8 mouse cellular contexts compared by ENCODE assay signal in the genomic region with DNA sequence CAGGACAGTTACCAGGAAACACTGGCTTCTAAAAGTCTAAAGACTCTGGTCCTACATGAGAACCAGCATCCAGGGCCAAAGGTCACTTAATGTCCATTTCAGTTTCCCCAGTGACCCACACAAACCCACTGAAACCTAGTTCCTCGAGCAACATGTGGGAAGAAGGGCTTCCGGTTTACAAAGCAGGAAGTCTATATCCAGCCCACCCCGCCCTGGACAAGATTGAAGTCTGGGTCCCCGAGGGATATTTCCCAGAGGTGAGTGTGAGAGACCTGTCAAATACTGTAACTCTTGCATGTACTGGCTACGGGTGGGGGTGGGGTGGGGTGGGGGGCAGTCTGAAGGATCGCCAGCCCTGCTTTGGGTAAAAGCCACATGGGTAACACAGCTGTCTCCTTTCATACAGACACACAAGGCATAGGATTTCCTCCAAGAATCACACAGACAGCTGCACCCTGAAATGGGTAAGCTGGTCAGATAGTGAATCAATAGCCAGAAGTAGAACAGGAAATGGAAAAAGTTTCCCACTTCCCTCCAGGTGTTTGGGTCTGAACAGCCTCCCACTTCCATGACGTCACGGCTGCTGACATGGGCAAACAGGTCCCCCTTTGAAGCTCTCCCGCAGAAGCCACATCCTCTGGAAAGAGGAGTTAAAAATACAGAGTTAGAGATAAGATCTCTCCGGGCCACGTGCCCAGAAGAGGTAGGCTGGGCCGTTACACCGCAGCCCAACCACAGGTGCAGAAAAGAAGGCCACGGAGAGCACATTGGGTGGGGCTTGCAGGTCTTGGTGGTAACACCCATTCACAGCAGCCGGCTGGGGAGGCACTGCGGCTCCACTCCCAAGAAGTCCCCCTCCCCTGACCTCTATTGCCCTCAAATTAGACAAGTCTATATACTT. TPM values are rescaled to one million over a fixed set of nuclear protein-coding genes. Genes with fewer than 3 reads are reported as not detected.
DNase-seq lines count a peak whose midpoint lies in the region; ATAC-seq and TF ChIP-seq lines count a peak whose summit lies in the region.

No protein-coding gene starts in this region.

- peak; percentile 100 for DNase-seq in 416B (ENCODE audit: low read depth)
- peak; percentile 95 for DNase-seq in MEL (ENCODE audit: low read depth, low spot score)
- DNase-seq in heart, adult 9 months (ENCODE audit: low spot score in 2 of 2) = peak; percentile 48 to 72
- peak; percentile 87 for DNase-seq in lung, postnatal 36 days
- no peak for DNase-seq in frontal cortex, postnatal 10 days (ENCODE audit: low spot score in 2 of 2)
- no peak for DNase-seq in cerebellum, adult 8-10 months

- peak; percentile 43 for ATAC-seq in kidney, embryonic 16.5 days (ENCODE audit: low FRiP score, low TSS enrichment)

- H3K9ac ChIP-seq in MEL (ENCODE audit: control insufficient read depth, low read depth, low read length, poor library complexity, severe bottlenecking) = peak overlapping the region; percentile 71
- peak overlapping the region; percentile 42; the same call in 1 of the 2 replicates for H3K9ac ChIP-seq in kidney, embryonic 16.5 days (replicated peaks; ENCODE audit: low read length)

- peak in 1 of 2 experiments; percentile 22; a peak in 1 of 4 replicates for TF ChIP-seq POLR2A in MEL (IDR thresholded peaks at IDR 0.05; ENCODE audit: control insufficient read depth in 1 of 2, insufficient read depth in 1 of 2, low read depth in 1 of 2, low read length in 2 of 2, poor library complexity in 1 of 2)
- no peak for TF ChIP-seq POLR2A in testis, adult 2 months (IDR thresholded peaks at IDR 0.05; ENCODE audit: control insufficient read depth, low read depth, low read length)

- 19% methylated on average over 16 of the region's 16 CpGs for WGBS in kidney, embryonic 16.5 days

- H3K36me3 ChIP-seq in MEL (ENCODE audit: control insufficient read depth in 1 of 2, insufficient read depth in 2 of 2, low read length in 2 of 2) = peaks cover 0 to 9% of the 10 kb centered on the region in 2 experiments; a peak in 2 of 4 replicates
- no peaks in the 10 kb centered on the region for H3K36me3 ChIP-seq in kidney, embryonic 16.5 days (ENCODE audit: insufficient read depth, low read length)
- no peaks in the 10 kb centered on the region for H3K36me3 ChIP-seq in testis, adult 2 months (ENCODE audit: control insufficient read depth, insufficient read depth, low read length)

- TF ChIP-seq RAD21 in MEL (IDR thresholded peaks at IDR 0.05; ENCODE audit: low read depth, low read length) = no peak

- H3K4me1 ChIP-seq in MEL (ENCODE audit: control insufficient read depth in 1 of 2, insufficient read depth in 2 of 2, low read length in 2 of 2) = peaks cover 4 to 15% of the 10 kb centered on the region in 2 experiments; a peak in 3 of 4 replicates
- H3K4me1 ChIP-seq in kidney, embryonic 16.5 days (ENCODE audit: insufficient read depth, low read length) = peaks cover 49% of the 10 kb centered on the region
- H3K4me1 ChIP-seq in testis, adult 2 months (ENCODE audit: control insufficient read depth, insufficient read depth, low read length) = peaks cover 36% of the 10 kb centered on the region

- no peaks in the 10 kb centered on the region for H3K9me3 ChIP-seq in MEL (replicated peaks; ENCODE audit: insufficient read depth, low read length)
- no peaks in the 10 kb centered on the region for H3K9me3 ChIP-seq in kidney, embryonic 16.5 days (ENCODE audit: low read length)

- H3K4me3 ChIP-seq in MEL (ENCODE audit: control insufficient read depth in 1 of 2, insufficient read depth in 1 of 2, low read depth in 2 of 2, low read length in 2 of 2) = peak overlapping the region; percentile 48 to 75
- H3K4me3 ChIP-seq in kidney, embryonic 16.5 days (ENCODE audit: low read length) = peak overlapping the region; percentile 37
- H3K4me3 ChIP-seq in testis, adult 2 months (ENCODE audit: control insufficient read depth, low read depth, low read length) = peak overlapping the region; percentile 22

- no peaks in the 10 kb centered on the region for H3K27me3 ChIP-seq in MEL (ENCODE audit: control insufficient read depth in 1 of 2, insufficient read depth in 2 of 2, low read length in 2 of 2)
- H3K27me3 ChIP-seq in kidney, embryonic 16.5 days (ENCODE audit: insufficient read depth, low read length) = no peaks in the 10 kb centered on the region
- H3K27me3 ChIP-seq in testis, adult 2 months (ENCODE audit: control insufficient read depth, insufficient read depth, low read length) = no peaks in the 10 kb centered on the region

- H3K4me2 ChIP-seq in kidney, embryonic 16.5 days (replicated peaks; ENCODE audit: low read depth, low read length) = peak overlapping the region; percentile 57

- peak overlapping the region; percentile 94 for H3K27ac ChIP-seq in MEL (ENCODE audit: control insufficient read depth, low read depth, low read length)
- H3K27ac ChIP-seq in kidney, embryonic 16.5 days (ENCODE audit: low read length) = peak overlapping the region; percentile 79
- H3K27ac ChIP-seq in testis, adult 2 months (ENCODE audit: control insufficient read depth, insufficient read depth, low read depth, low read length) = no peak overlapping the region

- peak; percentile 88 to 98 for TF ChIP-seq EP300 in MEL (IDR thresholded peaks at IDR 0.05; ENCODE audit: low read depth in 1 of 2, low read length in 2 of 2)

- no peaks in the 10 kb centered on the region for H3K79me2 ChIP-seq in MEL (ENCODE audit: control insufficient read depth, insufficient read depth, low read length, poor library complexity)

- TF ChIP-seq CTCF in MEL (IDR thresholded peaks at IDR 0.05 in 2 of 3, conservative IDR thresholded peaks at IDR 0.05 in 1 of 3; ENCODE audit: control insufficient read depth in 1 of 3, insufficient read depth in 1 of 3, low read depth in 2 of 3, low read length in 3 of 3, poor library complexity in 1 of 3, severe bottlenecking in 1 of 3) = no peak
- TF ChIP-seq CTCF in testis, adult 2 months (IDR thresholded peaks at IDR 0.05; ENCODE audit: control insufficient read depth, insufficient read depth, insufficient replicate concordance, low read depth, low read length) = no peak

TF ChIP-seq in MEL, 35 proteins besides CTCF, POLR2A, EP300 and RAD21 (continues in another document):
- TF ChIP-seq NRF1 (IDR thresholded peaks at IDR 0.05; ENCODE audit: insufficient read depth, low read depth, low read length, poor library complexity, severe bottlenecking) (no peak), ZMIZ1 (IDR thresholded peaks at IDR 0.05; ENCODE audit: low read depth, low read length) (no peak), MXI1 (IDR thresholded peaks at IDR 0.05; ENCODE audit: low read depth, low read length) (peak; percentile 72), SIN3A (IDR thresholded peaks at IDR 0.05; ENCODE audit: low read length) (peak; percentile 65), SMC3 (IDR thresholded peaks at IDR 0.05; ENCODE audit: low read depth, low read length) (no peak), MAX (IDR thresholded peaks at IDR 0.05; ENCODE audit: low read length) (peak; percentile 89), BHLHE40 (IDR thresholded peaks at IDR 0.05; ENCODE audit: borderline replicate concordance, low read depth, low read length) (peak; percentile 96), MAZ (IDR thresholded peaks at IDR 0.05; ENCODE audit: low read depth, low read length) (peak; percentile 44; the same call in 1 of the 2 replicates), ZNF384 (IDR thresholded peaks at IDR 0.05; ENCODE audit: low read depth, low read length) (no peak), JUND (IDR thresholded peaks at IDR 0.05; ENCODE audit: low read depth, low read length) (no peak), GABPA (IDR thresholded peaks at IDR 0.05; ENCODE audit: low read depth, low read length) (no peak), NELFE (IDR thresholded peaks at IDR 0.05; ENCODE audit: low read depth, low read length) (0 out of 2 replicates have a peak, but pooled peaks have one; percentile 8), MAFK (IDR thresholded peaks at IDR 0.05; ENCODE audit: borderline replicate concordance, low read depth, low read length) (peak; percentile 86), E2F4 (IDR thresholded peaks at IDR 0.05; ENCODE audit: borderline replicate concordance, low read depth, low read length) (no peak), RCOR1 (IDR thresholded peaks at IDR 0.05; ENCODE audit: low read depth, low read length) (peak; percentile 81), ETS1 (IDR thresholded peaks at IDR 0.05; ENCODE audit: low read depth, low read length) (peak; percentile 97), USF2 (IDR thresholded peaks at IDR 0.05; ENCODE audit: borderline replicate concordance in 1 of 2, insufficient read depth in 1 of 2, low read depth in 1 of 2, low read length in 2 of 2) (peak in 1 of 2 experiments; percentile 70; a peak in 2 of 4 replicates), HCFC1 (IDR thresholded peaks at IDR 0.05; ENCODE audit: low read depth, low read length) (peak; percentile 60), TCF12 (IDR thresholded peaks at IDR 0.05; ENCODE audit: low read depth, low read length) (peak; percentile 93), GATA1 (IDR thresholded peaks at IDR 0.05; ENCODE audit: low read depth, low read length) (peak; percentile 83), MYC (IDR thresholded peaks at IDR 0.05; ENCODE audit: low read depth, low read length) (peak; percentile 88), MYB (IDR thresholded peaks at IDR 0.05; ENCODE audit: low read depth, low read length) (peak; percentile 87), KAT2A (conservative IDR thresholded peaks at IDR 0.05; ENCODE audit: low read depth, low read length) (no peak), TBP (IDR thresholded peaks at IDR 0.05; ENCODE audit: low read depth, low read length) (peak; percentile 61; the same call in 1 of the 2 replicates)

RNA-seq across cellular contexts. Expression of a gene that starts 26.7 kb away (rescaled TPM):
- total RNA-seq in MEL (2012; rRNA removed) = 172 and 186 TPM in 2 replicates
- polyA plus RNA-seq in MEL (2012; ENCODE audit: insufficient read depth in 1 of 2, insufficient read length in 2 of 2, low read depth in 1 of 2, low replicate concordance in 2 of 2, missing spikeins in 1 of 2) = 100 to 1,000 TPM in 1 of 2 experiments, not detected in 1; 320 TPM
- polyA plus RNA-seq in kidney, embryonic 16.5 days (2015; fragmentation: Nextera tagmentation; extraction: Ambion mirVana) = 422 and 474 TPM in 2 replicates
- polyA plus RNA-seq in testis, adult 2 months (2012; rRNA removed) = 625 and 632 TPM in 2 replicates

RNA-seq across cellular contexts. Expression of a gene that starts 26.8 kb away (rescaled TPM):
- 13.1 and 13.2 TPM in 2 replicates for total RNA-seq in MEL (2012; rRNA removed)
- polyA plus RNA-seq in MEL (2012; ENCODE audit: insufficient read depth in 1 of 2, insufficient read length in 2 of 2, low read depth in 1 of 2, low replicate concordance in 2 of 2, missing spikeins in 1 of 2) = 10 to 100 TPM in 1 of 2 experiments, not detected in 1; 32.0 TPM
- polyA plus RNA-seq in kidney, embryonic 16.5 days (2015; fragmentation: Nextera tagmentation; extraction: Ambion mirVana) = 80.3 and 86.2 TPM in 2 replicates
- polyA plus RNA-seq in testis, adult 2 months (2012; rRNA removed) = 212 and 237 TPM in 2 replicates

RNA-seq across cellular contexts. Expression of a gene that starts 57.6 kb away (rescaled TPM):
- total RNA-seq in MEL (2012; rRNA removed) = not detected in 2 replicates
- polyA plus RNA-seq in MEL (2012; ENCODE audit: insufficient read depth in 1 of 2, insufficient read length in 2 of 2, low read depth in 1 of 2, low replicate concordance in 2 of 2, missing spikeins in 1 of 2) = not detected
- not detected in 2 replicates for polyA plus RNA-seq in kidney, embryonic 16.5 days (2015; fragmentation: Nextera tagmentation; extraction: Ambion mirVana)
- polyA plus RNA-seq in testis, adult 2 months (2012; rRNA removed) = not detected in 2 replicates

Comparison
In these comparisons a context has a peak if more than half of its experiments do, and no peak if none do; other contexts are left out.
1. DNase-seq: peak in 416B (single experiment), MEL (single experiment), heart, adult 9 months (2 of 2) and lung, postnatal 36 days (single experiment); none in frontal cortex, postnatal 10 days (0 of 2) and cerebellum, adult 8-10 months (single experiment).
2. Peak in every context shown above with its lines, with median percentiles within 50 percentile points of each other: H3K4me3 ChIP-seq.